Mouse (Mus musculus): Measurements from ENCODE around the gene Ifi47. TPM values are rescaled to one million over a fixed set of nuclear protein-coding genes. Genes with fewer than 3 reads are reported as not detected.

Gene Ifi47
- total RNA-seq, 2 experiments from 2014 or later, result 1.3 to 3.0 TPM

GRCm38 (mm10) chr11:49119635-49120034 lies 43.2 kb downstream of the Ifi47 start:
- DNase-seq (ENCODE audit: low spot score), result no peak
- intact Hi-C loops (cut with DNase I), result no loop called here

- intact Hi-C loops (cut with DNase I), result no loop called here
- DNase-seq (ENCODE audit: low spot score), result no peak
Measured at GRCm38 (mm10) chr11:49124169-49124568, 47.8 kb downstream of the Ifi47 start.

GRCm38 (mm10) chr11:49141974-49142373 lies 65.6 kb downstream of the Ifi47 start, which contains the start of gene Olfr1395:
Olfr1395 (plus strand) TSS chr11:49142274.
- intact Hi-C loops (cut with DNase I), result no loop called here
- DNase-seq (ENCODE audit: low spot score), result no peak

Other genes with a start within 250 kb of the Ifi47 start
- 1 to 10 TPM; 2.0 to 3.2 TPM for gene Gm12184, start 249.9 kb upstream of the Ifi47 start, total RNA-seq (2021)
- gene Irgm1, start 204.9 kb upstream of the Ifi47 start, total RNA-seq (2021), result 1 to 10 TPM; 8.8 to 8.9 TPM
- 1 to 10 TPM in 1 of 2 experiments, under 1 TPM in 1; 0.75 to 1.4 TPM for gene Gm5431, start 174.4 kb upstream of the Ifi47 start, total RNA-seq (2021)
- 1 to 10 TPM; 2.7 to 3.1 TPM for gene Psme2b, start 130.4 kb upstream of the Ifi47 start, total RNA-seq (2021)
- gene Olfr56, start 97.7 kb upstream of the Ifi47 start, total RNA-seq (2021), result not detected
- 1 to 10 TPM; 4.4 to 4.6 TPM for gene 9930111J21Rik1, start 97.2 kb upstream of the Ifi47 start, total RNA-seq (2021)
- under 1 TPM; 0.31 to 0.61 TPM for gene Gm12185, start 84.4 kb upstream of the Ifi47 start, total RNA-seq (2021)
- gene Tgtp1, start 82.4 kb upstream of the Ifi47 start, total RNA-seq (2021), result 1 to 10 TPM; 1.9 to 2.0 TPM
- 1 to 10 TPM; 5.6 to 7.0 TPM for gene 9930111J21Rik2, start 25.3 kb upstream of the Ifi47 start, total RNA-seq (2021)
- 1 to 10 TPM in 1 of 2 experiments, under 1 TPM in 1; 0.55 to 1.7 TPM for gene Tgtp2, start 12.4 kb upstream of the Ifi47 start, total RNA-seq (2021)
- 1 to 10 TPM; 1.3 to 1.7 TPM for gene Olfr1396, start 38.3 kb downstream of the Ifi47 start, total RNA-seq (2021)
- not detected for gene Olfr1395, start 65.7 kb downstream of the Ifi47 start, total RNA-seq (2021)
- not detected for gene Olfr1394, start 77.8 kb downstream of the Ifi47 start, total RNA-seq (2021)
- 10 to 100 TPM; 25.0 to 35.0 TPM for gene Btnl9, start 110.6 kb downstream of the Ifi47 start, total RNA-seq (2021)
- gene Zfp62, start 126.7 kb downstream of the Ifi47 start, total RNA-seq (2021), result 10 to 100 TPM; 21.5 to 29.6 TPM
- 10 to 100 TPM; 49.1 to 64.1 TPM for gene Mgat1, start 167.6 kb downstream of the Ifi47 start, total RNA-seq (2021)
- gene Olfr1393, start 201.7 kb downstream of the Ifi47 start, total RNA-seq (2021), result under 1 TPM; 0.10 to 0.11 TPM
- gene Olfr1392, start 208.7 kb downstream of the Ifi47 start, total RNA-seq (2021), result not detected
- gene Olfr10, start 228.2 kb downstream of the Ifi47 start, total RNA-seq (2021), result not detected
- gene Olfr1391, start 246.2 kb downstream of the Ifi47 start, total RNA-seq (2021), result not detected